Mouse (Mus musculus) left cerebral cortex, adult 9 months (tissue): ENCODE measurements around the gene Igfbp6.

Experiments
- DNase-seq, 2 experiments: peaks; one replicate each; pipeline ENCODE4 v3.0.0; 2022; ENCODE audit warnings: low spot score in 2 of 2

Igfbp6 gene

DNA sequence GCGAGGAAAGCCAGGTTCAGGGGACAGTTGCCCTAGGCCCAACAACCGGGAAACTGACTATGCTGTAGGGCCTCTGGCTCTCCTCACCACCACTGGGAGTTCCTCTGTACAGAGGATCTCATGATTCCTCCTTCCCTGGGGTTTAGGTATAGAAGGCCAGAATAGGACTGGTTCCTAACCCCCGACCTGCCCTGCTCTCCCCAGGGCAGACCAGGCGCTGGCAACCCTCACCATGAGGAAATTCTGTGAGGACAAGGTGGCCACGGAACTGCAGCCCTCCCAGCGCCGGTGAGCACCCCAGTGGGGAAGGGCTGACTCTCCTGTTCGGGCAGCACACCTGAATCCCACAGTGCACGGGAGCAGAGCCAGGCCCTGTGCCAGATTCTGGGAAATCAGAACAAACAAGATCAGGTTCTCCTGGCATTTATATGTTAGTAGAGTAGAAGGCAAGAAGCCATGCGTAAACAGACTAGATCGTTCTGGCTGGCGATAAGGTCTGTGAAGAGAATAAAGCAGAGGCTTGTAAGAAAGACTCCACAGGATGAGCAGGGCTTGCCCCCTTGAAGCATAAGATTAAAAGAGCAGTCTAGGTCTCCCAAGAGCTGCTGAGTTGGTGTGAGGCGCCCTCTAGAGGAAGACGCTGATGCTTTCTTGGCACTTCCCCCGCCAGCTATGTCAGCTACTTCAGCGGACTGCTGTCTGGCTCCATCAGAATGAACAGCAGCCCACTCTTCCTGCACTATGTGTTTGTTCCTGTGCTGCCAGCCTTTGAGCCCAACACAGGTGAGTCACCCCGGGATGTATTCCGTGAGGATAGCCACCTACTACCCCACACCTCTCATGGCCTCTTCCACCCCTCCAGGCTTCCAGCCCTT lies 35.3 kb upstream of the Igfbp6 start:
- DNase-seq = peak in 1 of 2 experiments; percentile 87

DNA sequence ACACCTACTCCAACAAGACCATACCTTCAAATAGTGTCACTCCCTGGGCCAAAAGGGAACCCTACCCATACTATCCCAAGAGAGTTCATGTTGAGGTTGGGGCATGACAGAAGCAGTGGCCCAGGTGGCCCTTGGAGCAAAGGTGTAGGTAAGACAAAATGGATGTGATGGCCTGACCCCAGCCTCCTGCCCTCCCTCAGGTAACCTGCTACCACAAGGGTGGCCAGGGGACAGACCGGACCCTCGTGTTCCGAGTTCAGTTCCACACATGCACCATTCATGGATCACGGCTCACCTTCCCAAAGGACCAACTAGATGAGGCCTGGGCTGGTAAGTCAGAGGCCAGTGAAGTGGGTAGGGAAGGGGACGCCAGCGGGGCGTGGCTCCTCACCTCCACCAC lies 33.9 kb upstream of the Igfbp6 start:
- DNase-seq = no peak

- no peak for DNase-seq
Measured at GRCm38 (mm10) chr15:102110701-102111494, 33.3 kb upstream of the Igfbp6 start.

- DNase-seq = no peak
Measured at GRCm38 (mm10) chr15:102111495-102111829, 32.7 kb upstream of the Igfbp6 start.

- no peak for DNase-seq
Measured at GRCm38 (mm10) chr15:102112181-102112580, 32.0 kb upstream of the Igfbp6 start.

DNA sequence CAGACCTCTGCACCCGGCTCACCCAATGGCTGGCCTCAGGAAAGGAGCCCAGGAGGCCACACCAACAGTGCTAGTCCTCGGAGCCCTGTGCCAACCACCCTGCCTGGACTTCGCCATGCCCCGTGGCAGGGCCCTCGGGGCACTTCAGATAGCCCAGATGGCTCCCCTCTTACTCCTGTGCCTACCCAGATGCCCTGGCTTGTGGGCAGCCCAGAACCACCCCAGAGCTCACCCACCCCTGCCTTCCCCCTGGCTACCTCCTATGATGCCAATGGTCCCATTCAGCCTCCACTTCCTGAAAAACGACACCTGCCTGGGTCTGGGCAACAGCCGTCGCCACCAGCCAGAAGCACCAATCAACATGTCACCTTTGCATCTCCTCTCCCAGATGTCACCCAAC lies 31.3 kb upstream of the Igfbp6 start:
- no peak for DNase-seq

- no peak for DNase-seq
Measured at GRCm38 (mm10) chr15:102113674-102114073, 30.5 kb upstream of the Igfbp6 start.

DNA sequence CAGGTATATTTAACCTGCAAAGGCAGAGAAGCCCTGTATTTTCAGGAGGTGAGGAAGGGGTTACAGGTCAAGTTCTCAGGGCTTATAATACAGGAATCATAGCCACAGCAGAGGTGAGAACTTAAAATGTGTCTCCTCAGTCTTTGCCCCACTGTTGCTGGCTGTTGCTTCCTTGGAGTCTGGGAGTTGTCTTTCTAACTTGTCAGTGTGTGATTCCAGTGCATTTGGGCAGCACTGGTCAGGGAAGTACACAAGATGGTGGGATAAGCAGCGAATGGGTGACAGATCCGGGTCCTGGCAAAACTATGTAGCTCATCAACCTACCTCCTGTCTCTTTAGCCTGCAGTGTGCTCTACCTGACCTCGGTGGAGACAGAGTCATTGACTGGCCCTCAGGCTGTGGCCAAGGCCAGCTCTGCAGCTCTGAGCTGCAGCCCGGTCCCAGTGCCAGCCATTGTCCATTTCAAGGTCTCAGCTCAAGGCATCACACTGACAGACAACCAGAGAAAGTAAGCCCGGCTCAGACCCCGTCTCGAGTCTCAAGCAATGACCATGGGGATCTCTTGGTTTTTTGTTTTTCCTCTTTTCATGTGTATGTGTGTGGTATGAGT lies 29.4 kb upstream of the Igfbp6 start:
- DNase-seq = no peak

DNA sequence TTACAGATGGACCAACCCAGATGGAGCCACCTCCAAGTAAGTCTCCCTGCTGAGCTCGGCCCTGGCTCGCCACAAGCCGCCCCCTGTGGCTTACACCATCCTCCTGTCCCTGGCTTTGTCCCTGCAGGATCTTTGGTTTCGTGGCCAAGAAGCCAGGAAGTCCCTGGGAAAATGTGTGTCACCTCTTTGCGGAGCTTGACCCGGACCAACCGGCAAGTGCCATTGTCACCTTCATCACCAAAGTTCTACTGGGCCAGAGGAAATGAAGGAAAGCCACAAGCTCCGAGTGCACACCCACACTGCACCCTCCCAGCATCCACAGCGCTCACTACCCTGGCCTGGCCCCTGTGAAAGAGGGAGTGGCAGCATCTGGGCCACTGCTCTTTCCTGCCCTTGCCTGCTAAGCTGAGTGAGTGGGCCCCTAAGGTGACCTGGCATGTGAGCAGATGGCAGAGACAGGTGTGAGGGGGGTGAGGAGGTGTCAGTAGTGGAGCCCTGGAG lies 28.4 kb upstream of the Igfbp6 start:
- no peak for DNase-seq

DNA sequence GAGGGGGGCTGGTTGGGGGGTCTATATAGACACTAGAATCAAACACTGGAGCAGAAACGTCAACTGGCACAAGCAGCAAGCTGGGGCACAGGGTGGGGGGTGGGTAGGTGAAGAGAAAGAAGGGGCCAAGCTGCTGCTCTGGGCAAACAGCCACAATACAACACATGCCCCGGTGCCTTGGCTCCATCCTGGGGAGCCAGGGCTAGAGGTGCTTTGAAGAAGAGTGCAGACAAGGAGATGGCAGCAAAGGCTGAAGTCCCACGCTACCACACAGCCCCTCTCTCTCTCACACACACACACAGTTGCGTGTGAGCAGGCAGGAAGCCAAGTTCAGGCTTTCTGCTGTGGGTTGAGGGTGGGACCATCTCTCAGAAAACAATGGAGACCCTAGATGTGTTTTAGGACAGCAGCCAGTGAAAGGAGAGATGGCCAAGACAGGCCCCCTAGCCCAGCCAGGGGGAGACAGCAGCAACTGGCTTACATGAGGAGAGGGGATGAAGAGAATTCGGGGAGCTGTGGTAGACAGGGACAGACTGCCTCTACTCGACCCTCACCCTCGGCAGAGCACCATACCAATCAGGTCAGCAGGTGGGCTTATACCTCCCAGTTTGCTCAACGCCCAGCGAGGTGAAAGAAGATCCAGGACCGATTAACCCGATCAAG lies 27.3 kb upstream of the Igfbp6 start:
- no peak for DNase-seq

DNA sequence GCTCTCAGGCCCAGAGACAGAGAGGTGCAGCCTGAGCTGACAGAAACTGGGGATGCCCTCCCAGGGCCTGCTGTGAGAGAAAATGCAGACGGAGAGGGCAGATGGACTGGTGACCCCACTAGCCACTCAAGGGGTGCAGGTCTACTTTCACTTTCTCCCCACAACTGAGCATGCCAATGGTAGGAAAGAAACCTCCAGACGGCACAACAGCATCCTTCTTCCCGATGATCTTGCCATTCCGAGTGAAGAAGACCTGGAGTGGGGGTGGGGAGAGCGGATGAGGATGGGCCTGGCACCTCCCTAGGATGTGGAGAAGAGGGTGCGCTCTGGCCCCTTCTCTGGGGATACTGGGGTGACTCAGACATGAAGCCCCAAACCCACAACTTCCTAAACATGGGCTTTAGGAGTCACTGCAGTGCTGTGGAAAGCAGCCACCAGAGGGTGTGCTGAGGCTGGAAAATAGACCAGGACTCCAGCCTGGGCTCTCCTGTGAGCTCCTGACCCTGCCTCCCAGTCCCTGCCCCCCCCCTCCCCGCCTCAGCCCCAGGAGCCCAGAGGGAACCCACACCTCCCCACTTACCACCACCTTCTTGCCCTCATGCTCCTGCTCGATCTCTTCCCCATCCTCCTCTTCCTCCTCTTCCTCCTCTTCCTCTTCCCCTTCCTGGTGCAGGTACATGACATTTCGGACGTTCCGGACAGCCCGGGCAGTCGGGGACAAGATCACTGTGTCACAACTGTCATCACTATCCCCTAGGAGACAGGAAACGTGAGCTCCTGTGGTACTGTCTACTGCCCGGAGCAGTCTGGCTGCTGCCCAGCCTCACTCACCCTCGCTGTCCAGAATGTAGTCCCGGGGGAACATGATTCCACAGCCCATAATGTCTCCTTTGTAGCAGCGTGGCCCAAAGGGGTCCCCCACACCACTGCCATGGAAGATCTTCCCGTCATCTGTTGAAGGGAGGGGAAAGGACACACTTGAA lies 26.4 kb upstream of the Igfbp6 start:
- DNase-seq = no peak

GRCm38 (mm10) chr15:102118591-102118990 lies 25.6 kb upstream of the Igfbp6 start:
- DNase-seq = no peak

GRCm38 (mm10) chr15:102119121-102119830 lies 24.9 kb upstream of the Igfbp6 start:
- no peak for DNase-seq

- DNase-seq = no peak
Measured at GRCm38 (mm10) chr15:102119831-102120170, 24.4 kb upstream of the Igfbp6 start.

- no peak for DNase-seq
Measured at GRCm38 (mm10) chr15:102120530-102120929, 23.6 kb upstream of the Igfbp6 start.

- DNase-seq = no peak
Measured at GRCm38 (mm10) chr15:102126303-102126702, 17.9 kb upstream of the Igfbp6 start.

- no peak for DNase-seq
Measured at GRCm38 (mm10) chr15:102133314-102133713, 10.8 kb upstream of the Igfbp6 start.

DNA sequence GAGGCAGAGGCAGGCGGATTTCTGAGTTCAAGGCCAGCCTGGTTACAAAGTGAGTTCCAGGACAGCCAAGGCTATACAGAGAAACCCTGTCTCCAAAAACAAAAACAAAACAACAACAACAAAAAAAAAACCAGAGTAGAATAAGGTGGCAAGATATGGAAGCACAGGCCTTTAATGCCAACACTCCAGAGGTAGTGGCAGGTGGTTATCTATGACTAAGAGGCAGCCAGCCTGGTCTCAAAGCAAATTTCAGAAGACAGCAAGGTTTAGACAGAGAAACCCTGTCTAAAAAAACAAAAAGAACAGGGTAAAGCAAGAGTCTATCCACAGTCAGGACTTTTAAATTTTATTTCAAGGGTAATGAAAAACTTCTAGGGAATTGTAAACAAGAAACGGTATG lies 9.5 kb upstream of the Igfbp6 start:
- no peak for DNase-seq

DNA sequence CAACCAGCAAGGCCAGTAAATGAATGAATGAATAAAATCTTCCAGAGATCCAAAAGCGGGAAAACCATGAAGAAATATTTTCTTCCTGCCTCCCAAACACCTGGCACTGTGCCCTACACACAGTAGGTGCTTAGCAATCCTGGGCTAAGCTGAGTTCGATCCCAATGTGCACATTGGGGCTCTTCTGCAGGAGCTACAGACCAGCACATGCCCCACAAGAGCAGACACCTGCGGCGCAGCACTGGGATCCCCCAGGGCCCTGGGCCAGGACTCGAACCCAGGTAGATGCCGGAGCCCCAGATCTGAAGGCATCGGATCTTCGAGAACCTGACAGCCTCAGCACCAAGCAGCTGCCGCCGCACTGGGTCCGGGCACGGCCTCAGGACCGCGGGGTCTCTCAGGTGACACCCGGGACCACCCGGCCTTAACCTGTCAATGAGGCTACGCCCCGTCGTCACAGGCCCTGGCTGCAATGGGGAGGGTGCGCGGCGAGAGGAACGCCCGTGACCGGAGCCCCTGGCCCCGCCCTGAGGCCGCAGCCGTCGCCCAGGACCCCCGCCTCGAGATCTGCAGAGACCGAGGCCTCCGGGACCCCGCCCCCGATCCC lies 8.5 kb upstream of the Igfbp6 start:
- no peak for DNase-seq
